Mouse (Mus musculus): ENCODE measurements around the gene Il2rb. TPM values are rescaled to one million over a fixed set of nuclear protein-coding genes. Genes with fewer than 3 reads are reported as not detected.

Gene Il2rb
- total RNA-seq, 1 experiment = 0.62 TPM

GRCm38 (mm10) chr15:78462981-78463380, 32.1 kb downstream of the Il2rb start:
- Histone ChIP-seq H3K4me3 (ENCODE audit: insufficient read depth in 1 of 2, low read depth in 1 of 2, low read length in 2 of 2, poor library complexity in 1 of 2, severe bottlenecking in 1 of 2) (no peak overlapping the region), H3K4me1 (ENCODE audit: control insufficient read depth in 2 of 2, insufficient read depth in 2 of 2, low read length in 2 of 2, poor library complexity in 1 of 2) (no peaks in the 10 kb centered on the region), H3K27ac (ENCODE audit: insufficient read depth, low read depth, low read length, poor library complexity, severe bottlenecking) (no peak overlapping the region), H3K9me3 (ENCODE audit: control insufficient read depth, insufficient read depth, low read depth, low read length) (no peaks in the 10 kb centered on the region), H3K36me3 (ENCODE audit: control insufficient read depth, insufficient read depth, low read length, poor library complexity, severe bottlenecking) (no peaks in the 10 kb centered on the region), H3K9ac (ENCODE audit: insufficient read depth, low read depth, low read length, poor library complexity, severe bottlenecking) (no peak overlapping the region)
- in situ Hi-C loops (cut with MboI; ENCODE audit: low sequenced_read_pairs in 2 of 2, unreplicated experiment in 2 of 2) = no loop called here
- DNase-seq (ENCODE audit: low read depth, low spot score) = no peak
- TF ChIP-seq HCFC1 (IDR thresholded peaks at IDR 0.05; ENCODE audit: borderline replicate concordance, insufficient read depth, low read length) (no peak), CHD2 (IDR thresholded peaks at IDR 0.05; ENCODE audit: low read depth, low read length) (no peak), ZC3H11A (IDR thresholded peaks at IDR 0.05; ENCODE audit: borderline replicate concordance, low read depth, low read length) (no peak), ZNF384 (IDR thresholded peaks at IDR 0.05; ENCODE audit: low read depth, low read length) (no peak)

GRCm38 (mm10) chr15:78457193-78457592, 37.9 kb downstream of the Il2rb start:
- Histone ChIP-seq H3K27ac (ENCODE audit: insufficient read depth, low read depth, low read length, poor library complexity, severe bottlenecking) (no peak overlapping the region), H3K36me3 (ENCODE audit: control insufficient read depth, insufficient read depth, low read length, poor library complexity, severe bottlenecking) (no peaks in the 10 kb centered on the region), H3K9ac (ENCODE audit: insufficient read depth, low read depth, low read length, poor library complexity, severe bottlenecking) (no peak overlapping the region), H3K4me3 (ENCODE audit: insufficient read depth in 1 of 2, low read depth in 1 of 2, low read length in 2 of 2, poor library complexity in 1 of 2, severe bottlenecking in 1 of 2) (no peak overlapping the region), H3K4me1 (ENCODE audit: control insufficient read depth in 2 of 2, insufficient read depth in 2 of 2, low read length in 2 of 2, poor library complexity in 1 of 2) (peaks cover 0 to 4% of the 10 kb centered on the region in 2 experiments; a peak in 1 of 4 replicates), H3K9me3 (ENCODE audit: control insufficient read depth, insufficient read depth, low read depth, low read length) (no peaks in the 10 kb centered on the region)
- no peak for DNase-seq (ENCODE audit: low read depth, low spot score)
- TF ChIP-seq ZC3H11A (IDR thresholded peaks at IDR 0.05; ENCODE audit: borderline replicate concordance, low read depth, low read length) (no peak), MAFK (IDR thresholded peaks at IDR 0.05; ENCODE audit: insufficient read depth, low read depth, low read length) (no peak), HCFC1 (IDR thresholded peaks at IDR 0.05; ENCODE audit: borderline replicate concordance, insufficient read depth, low read length) (no peak), CHD2 (IDR thresholded peaks at IDR 0.05; ENCODE audit: low read depth, low read length) (no peak), ZNF384 (IDR thresholded peaks at IDR 0.05; ENCODE audit: low read depth, low read length) (no peak)
- in situ Hi-C loops (cut with MboI; ENCODE audit: low sequenced_read_pairs in 2 of 2, unreplicated experiment in 2 of 2) = no loop called here

DNA sequence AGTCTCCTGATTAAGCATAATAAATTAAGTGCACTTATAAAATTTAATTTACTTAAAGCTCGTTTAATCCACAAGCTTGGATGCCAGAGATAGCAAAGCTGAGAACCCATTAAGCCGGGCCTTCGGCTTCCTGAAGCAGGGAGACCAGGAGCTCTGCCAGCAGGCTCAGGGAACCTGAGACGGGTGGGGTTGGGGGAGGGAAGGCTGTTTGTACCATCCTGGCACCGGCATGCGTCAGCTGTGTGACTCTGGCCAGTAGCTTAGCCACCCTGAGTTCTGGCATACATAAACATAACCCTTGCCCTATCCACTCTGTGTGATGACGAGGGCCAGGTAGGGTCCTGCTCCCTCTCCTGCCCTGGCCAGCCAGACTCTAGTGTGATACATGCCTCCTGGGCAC, 39.0 kb downstream of the Il2rb start:
- H3K4me1 ChIP-seq (ENCODE audit: control insufficient read depth in 2 of 2, insufficient read depth in 2 of 2, low read length in 2 of 2, poor library complexity in 1 of 2) = peaks cover 0 to 6% of the 10 kb centered on the region in 2 experiments; a peak in 1 of 4 replicates
- in situ Hi-C loops (cut with MboI; ENCODE audit: low sequenced_read_pairs in 2 of 2, unreplicated experiment in 2 of 2) = no loop called here
- H3K27ac ChIP-seq (ENCODE audit: insufficient read depth, low read depth, low read length, poor library complexity, severe bottlenecking) = no peak overlapping the region
- no peak for DNase-seq (ENCODE audit: low read depth, low spot score)
- no peak overlapping the region for H3K4me3 ChIP-seq (ENCODE audit: insufficient read depth in 1 of 2, low read depth in 1 of 2, low read length in 2 of 2, poor library complexity in 1 of 2, severe bottlenecking in 1 of 2)
- TF ChIP-seq HCFC1 (IDR thresholded peaks at IDR 0.05; ENCODE audit: borderline replicate concordance, insufficient read depth, low read length) (no peak), MAFK (IDR thresholded peaks at IDR 0.05; ENCODE audit: insufficient read depth, low read depth, low read length) (no peak), ZNF384 (IDR thresholded peaks at IDR 0.05; ENCODE audit: low read depth, low read length) (no peak), CHD2 (IDR thresholded peaks at IDR 0.05; ENCODE audit: low read depth, low read length) (no peak), ZC3H11A (IDR thresholded peaks at IDR 0.05; ENCODE audit: borderline replicate concordance, low read depth, low read length) (no peak)
- no peaks in the 10 kb centered on the region for H3K9me3 ChIP-seq (ENCODE audit: control insufficient read depth, insufficient read depth, low read depth, low read length)
- H3K36me3 ChIP-seq (ENCODE audit: control insufficient read depth, insufficient read depth, low read length, poor library complexity, severe bottlenecking) = no peaks in the 10 kb centered on the region
- no peak overlapping the region for H3K9ac ChIP-seq (ENCODE audit: insufficient read depth, low read depth, low read length, poor library complexity, severe bottlenecking)

DNA sequence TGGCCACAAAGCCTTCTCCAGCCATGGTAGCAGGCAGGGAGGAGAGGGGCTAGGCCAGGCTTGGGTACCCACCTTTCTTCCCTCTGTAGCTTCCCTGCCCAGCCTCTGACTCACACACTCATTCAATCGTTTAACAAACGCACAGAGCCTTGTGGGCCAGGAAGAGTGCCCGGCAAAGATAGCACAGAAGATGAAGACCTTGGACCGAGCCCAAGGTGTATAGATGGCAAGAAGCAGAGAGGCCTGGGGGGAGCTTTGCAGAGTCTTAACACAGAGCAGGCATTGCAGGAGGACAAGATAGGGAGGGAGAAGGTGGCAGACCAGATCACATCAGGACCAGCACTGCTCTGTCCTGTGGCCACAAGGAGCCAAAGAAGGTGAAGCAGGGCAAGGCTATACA, 39.9 kb downstream of the Il2rb start:
- no peak for TF ChIP-seq MAFK (IDR thresholded peaks at IDR 0.05; ENCODE audit: insufficient read depth, low read depth, low read length)
- no peak for TF ChIP-seq ZC3H11A (IDR thresholded peaks at IDR 0.05; ENCODE audit: borderline replicate concordance, low read depth, low read length)
- no peak for TF ChIP-seq CHD2 (IDR thresholded peaks at IDR 0.05; ENCODE audit: low read depth, low read length)
- no peak for TF ChIP-seq ZNF384 (IDR thresholded peaks at IDR 0.05; ENCODE audit: low read depth, low read length)
- no peak for TF ChIP-seq HCFC1 (IDR thresholded peaks at IDR 0.05; ENCODE audit: borderline replicate concordance, insufficient read depth, low read length)
- no peak for DNase-seq (ENCODE audit: low read depth, low spot score)
- no peak overlapping the region for H3K9ac ChIP-seq (ENCODE audit: insufficient read depth, low read depth, low read length, poor library complexity, severe bottlenecking)
- no peak overlapping the region for H3K4me3 ChIP-seq (ENCODE audit: insufficient read depth in 1 of 2, low read depth in 1 of 2, low read length in 2 of 2, poor library complexity in 1 of 2, severe bottlenecking in 1 of 2)
- H3K9me3 ChIP-seq (ENCODE audit: control insufficient read depth, insufficient read depth, low read depth, low read length) = no peaks in the 10 kb centered on the region
- no peak overlapping the region for H3K27ac ChIP-seq (ENCODE audit: insufficient read depth, low read depth, low read length, poor library complexity, severe bottlenecking)
- in situ Hi-C loops (cut with MboI; ENCODE audit: low sequenced_read_pairs in 2 of 2, unreplicated experiment in 2 of 2) = no loop called here
- no peaks in the 10 kb centered on the region for H3K36me3 ChIP-seq (ENCODE audit: control insufficient read depth, insufficient read depth, low read length, poor library complexity, severe bottlenecking)
- H3K4me1 ChIP-seq (ENCODE audit: control insufficient read depth in 2 of 2, insufficient read depth in 2 of 2, low read length in 2 of 2, poor library complexity in 1 of 2) = peaks cover 0 to 8% of the 10 kb centered on the region in 2 experiments; a peak in 1 of 4 replicates

- H3K9ac ChIP-seq (ENCODE audit: insufficient read depth, low read depth, low read length, poor library complexity, severe bottlenecking) = no peak overlapping the region
- H3K4me1 ChIP-seq (ENCODE audit: control insufficient read depth in 2 of 2, insufficient read depth in 2 of 2, low read length in 2 of 2, poor library complexity in 1 of 2) = peaks cover 2 to 21% of the 10 kb centered on the region in 2 experiments; a peak in 2 of 4 replicates
- in situ Hi-C loops (cut with MboI; ENCODE audit: low sequenced_read_pairs in 2 of 2, unreplicated experiment in 2 of 2) = no loop called here
- no peaks in the 10 kb centered on the region for H3K9me3 ChIP-seq (ENCODE audit: control insufficient read depth, insufficient read depth, low read depth, low read length)
- H3K4me3 ChIP-seq (ENCODE audit: insufficient read depth in 1 of 2, low read depth in 1 of 2, low read length in 2 of 2, poor library complexity in 1 of 2, severe bottlenecking in 1 of 2) = no peak overlapping the region
- no peaks in the 10 kb centered on the region for H3K36me3 ChIP-seq (ENCODE audit: control insufficient read depth, insufficient read depth, low read length, poor library complexity, severe bottlenecking)
- TF ChIP-seq MAFK (IDR thresholded peaks at IDR 0.05; ENCODE audit: insufficient read depth, low read depth, low read length) (no peak), HCFC1 (IDR thresholded peaks at IDR 0.05; ENCODE audit: borderline replicate concordance, insufficient read depth, low read length) (no peak), ZNF384 (IDR thresholded peaks at IDR 0.05; ENCODE audit: low read depth, low read length) (no peak), CHD2 (IDR thresholded peaks at IDR 0.05; ENCODE audit: low read depth, low read length) (no peak), ZC3H11A (IDR thresholded peaks at IDR 0.05; ENCODE audit: borderline replicate concordance, low read depth, low read length) (no peak)
- DNase-seq (ENCODE audit: low read depth, low spot score) = no peak
- H3K27ac ChIP-seq (ENCODE audit: insufficient read depth, low read depth, low read length, poor library complexity, severe bottlenecking) = no peak overlapping the region
Observed at GRCm38 (mm10) chr15:78452929-78453328, 42.1 kb downstream of the Il2rb start.

All from ES-E14 (cell line).